Mouse (Mus musculus) heart, adult 18-20 months (tissue): ENCODE results near the gene Nod1. TPM values are rescaled to one million over a fixed set of nuclear protein-coding genes. Genes with fewer than 3 reads are reported as not detected.

Experiments
- DNase-seq, 2 experiments: peaks; one replicate each; pipeline ENCODE4 v3.0.0; 2021 to 2022; ENCODE audit warnings: mixed read lengths in 1 of 2
- total RNA-seq, 2 experiments: library from RNA; stranded (reverse); gene quantifications; 2 replicates each; pipeline ENCODE4 v1.2.3; 2021

Gene Nod1
- total RNA-seq, 2 experiments from 2014 or later = 17.0 to 19.2 TPM

- DNase-seq = peak; percentile 42 to 44
These were observed 32.3 kb downstream of the Nod1 start for GRCm38 (mm10) chr6:54940126-54940525.

- DNase-seq = peak; percentile 85 to 92
These were observed 32.8 kb downstream of the Nod1 start for GRCm38 (mm10) chr6:54939631-54940030.

GRCm38 (mm10) chr6:54936496-54936895 lies 35.9 kb downstream of the Nod1 start:
- DNase-seq = no peak

- no peak for DNase-seq
These were observed 37.5 kb downstream of the Nod1 start for GRCm38 (mm10) chr6:54934930-54935329.

GRCm38 (mm10) chr6:54934313-54934712 lies 38.1 kb downstream of the Nod1 start:
- no peak for DNase-seq

GRCm38 (mm10) chr6:54933866-54934265 lies 38.5 kb downstream of the Nod1 start:
- DNase-seq = peak in 1 of 2 experiments; percentile 61

- no peak for DNase-seq
These were observed 39.2 kb downstream of the Nod1 start for GRCm38 (mm10) chr6:54933216-54933615.

GRCm38 (mm10) chr6:54932526-54932925 lies 39.9 kb downstream of the Nod1 start:
- DNase-seq = no peak

- no peak for DNase-seq
These were observed 40.8 kb downstream of the Nod1 start for GRCm38 (mm10) chr6:54931641-54932040.

GRCm38 (mm10) chr6:54927946-54928345 lies 44.5 kb downstream of the Nod1 start:
- DNase-seq = no peak

GRCm38 (mm10) chr6:54926899-54927298 lies 45.5 kb downstream of the Nod1 start:
- no peak for DNase-seq

- DNase-seq = no peak
These were observed 46.5 kb downstream of the Nod1 start for GRCm38 (mm10) chr6:54925736-54926440.

GRCm38 (mm10) chr6:54924538-54924937 lies 47.9 kb downstream of the Nod1 start:
- DNase-seq = no peak

GRCm38 (mm10) chr6:54918521-54918920 lies 53.9 kb downstream of the Nod1 start:
- DNase-seq = no peak

- DNase-seq = peak; percentile 80 to 87
These were observed 54.9 kb downstream of the Nod1 start for GRCm38 (mm10) chr6:54917523-54917922.

- no peak for DNase-seq
These were observed 55.5 kb downstream of the Nod1 start for GRCm38 (mm10) chr6:54916941-54917340.

- no peak for DNase-seq
These were observed 56.2 kb downstream of the Nod1 start for GRCm38 (mm10) chr6:54916163-54916562.

GRCm38 (mm10) chr6:54914977-54915376 lies 57.4 kb downstream of the Nod1 start:
- no peak for DNase-seq

- DNase-seq = peak; percentile 64 to 76
These were observed 66.1 kb downstream of the Nod1 start for GRCm38 (mm10) chr6:54906053-54907040.

GRCm38 (mm10) chr6:54902547-54902946 lies 69.9 kb downstream of the Nod1 start:
- no peak for DNase-seq

- DNase-seq = no peak
These were observed 72.2 kb downstream of the Nod1 start for GRCm38 (mm10) chr6:54900256-54900655.

GRCm38 (mm10) chr6:54891384-54891783 lies 81.0 kb downstream of the Nod1 start:
- no peak for DNase-seq

GRCm38 (mm10) chr6:54890221-54890620 lies 82.2 kb downstream of the Nod1 start:
- no peak for DNase-seq
